ENCODE assay signal across 8 mouse cellular contexts in the genomic region with DNA sequence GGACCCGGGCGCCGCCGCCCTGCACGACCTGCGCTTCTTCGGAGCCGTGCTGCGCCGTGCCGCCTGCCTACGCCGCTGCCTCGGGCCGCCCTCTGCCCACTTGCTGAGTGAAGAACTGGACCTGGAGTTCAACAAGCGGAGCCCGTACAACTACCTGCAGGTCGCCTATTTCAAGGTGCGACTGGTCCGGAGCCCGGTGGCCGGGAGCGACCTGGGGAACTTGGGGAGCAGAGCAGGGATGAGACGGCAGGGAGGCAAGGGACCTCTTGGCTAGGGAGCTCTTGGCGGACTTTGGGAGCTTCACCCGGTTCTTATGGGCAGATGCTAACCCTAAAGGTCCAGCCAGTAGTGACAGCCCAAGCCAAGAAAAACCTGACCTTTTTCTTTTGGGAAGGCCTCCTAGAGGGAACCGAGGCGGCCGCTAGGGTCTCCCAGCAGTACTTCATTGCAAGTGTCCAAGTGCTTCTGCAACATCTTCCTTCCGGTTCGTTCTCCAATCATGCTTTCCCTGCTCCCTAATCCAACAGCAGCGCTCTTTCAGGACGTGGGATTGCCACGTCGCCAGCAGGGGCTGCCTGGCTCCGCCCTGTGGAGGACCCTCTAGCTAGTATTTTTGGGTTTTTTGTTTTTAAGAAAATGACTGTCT. TPM values are rescaled to one million over a fixed set of nuclear protein-coding genes. Genes with fewer than 3 reads are reported as not detected.
DNase-seq lines count a peak whose midpoint lies in the region; ATAC-seq and TF ChIP-seq lines count a peak whose summit lies in the region.

No protein-coding gene starts in this region.

- no peak for TF ChIP-seq EP300 in heart, adult 2 months (IDR thresholded peaks at IDR 0.05; ENCODE audit: insufficient read depth, low read depth, low read length)

- TF ChIP-seq CTCF in heart, adult 2 months (IDR thresholded peaks at IDR 0.05): peak; percentile 43

- H3K27ac ChIP-seq in heart, adult 2 months: peak overlapping the region; percentile 77
- H3K27ac ChIP-seq in limb, embryonic 14.5 days (replicated peaks; ENCODE audit: low read depth, low read length): peak overlapping the region; percentile 74
- H3K27ac ChIP-seq in midbrain, embryonic 13.5 days: peak overlapping the region; percentile 65

- DNase-seq in urinary bladder, postnatal 14 days (ENCODE audit: low spot score): peak; percentile 34
- DNase-seq in urinary bladder, postnatal 10 days (ENCODE audit: low spot score): no peak
- DNase-seq in embryo, embryonic 9.5 days (ENCODE audit: extremely low spot score): peak; percentile 74
- peak; percentile 53 to 62 for DNase-seq in heart, adult 2 months
- DNase-seq in kidney, adult 11 months: peak; percentile 40
- DNase-seq in limb, embryonic 14.5 days (ENCODE audit: low spot score): peak; percentile 87
- peak; percentile 58 for DNase-seq in telencephalon, adult 2 months (ENCODE audit: low read depth, low spot score)

- 1% methylated on average over 36 of the region's 36 CpGs for WGBS in heart, adult 2 months
- WGBS in limb, embryonic 14.5 days: under 1% methylated on average over 29 of the region's 36 CpGs
- WGBS in midbrain, embryonic 13.5 days: under 1% methylated on average over 36 of the region's 36 CpGs

- peak overlapping the region; percentile 95 for H3K9ac ChIP-seq in heart, adult 2 months (ENCODE audit: low read depth, low read length)
- peak overlapping the region; percentile 86 for H3K9ac ChIP-seq in limb, embryonic 14.5 days (ENCODE audit: low read depth, low read length, severe bottlenecking)
- H3K9ac ChIP-seq in midbrain, embryonic 13.5 days (replicated peaks): peak overlapping the region; percentile 85

- peaks cover 1% of the 10 kb centered on the region; the same call in 1 of the 2 replicates for H3K4me1 ChIP-seq in heart, adult 2 months (ENCODE audit: control insufficient read depth, insufficient read depth, low read length)
- H3K4me1 ChIP-seq in limb, embryonic 14.5 days (ENCODE audit: control insufficient read depth, insufficient read depth, low read length): peaks cover 8% of the 10 kb centered on the region
- H3K4me1 ChIP-seq in midbrain, embryonic 13.5 days (replicated peaks): peaks cover 19% of the 10 kb centered on the region

- 0 out of 2 replicates have a peak, but pooled peaks have one; percentile 39 for TF ChIP-seq POLR2A in heart, adult 2 months (IDR thresholded peaks at IDR 0.05; ENCODE audit: insufficient read depth, low read depth, low read length)
- TF ChIP-seq POLR2A in limb, embryonic 14.5 days (IDR thresholded peaks at IDR 0.05; ENCODE audit: borderline replicate concordance, extremely low read depth, insufficient read depth, insufficient read length): no peak

- peak overlapping the region; percentile 53 for H3K4me2 ChIP-seq in limb, embryonic 14.5 days (replicated peaks; ENCODE audit: low read depth, low read length, severe bottlenecking)
- peak overlapping the region; percentile 92 for H3K4me2 ChIP-seq in midbrain, embryonic 13.5 days (replicated peaks)

- ATAC-seq in limb, embryonic 14.5 days (ENCODE audit: low FRiP score, low read depth): peak; percentile 39
- peak; percentile 4; the same call in 1 of the 2 replicates for ATAC-seq in midbrain, embryonic 13.5 days

- peaks cover 1% of the 10 kb centered on the region; the same call in 1 of the 2 replicates for H3K79me2 ChIP-seq in heart, adult 2 months (replicated peaks; ENCODE audit: control insufficient read depth, insufficient read depth, low read length)

- H3K36me3 ChIP-seq in heart, adult 2 months (ENCODE audit: control insufficient read depth, insufficient read depth, low read length): no peaks in the 10 kb centered on the region
- peaks cover 31% of the 10 kb centered on the region for H3K36me3 ChIP-seq in limb, embryonic 14.5 days (ENCODE audit: control insufficient read depth, insufficient read depth, low read length)
- peaks cover 20% of the 10 kb centered on the region for H3K36me3 ChIP-seq in midbrain, embryonic 13.5 days

- intact Hi-C loops in heart, adult 2 months (cut with DNase I): no loop called here

- no peaks in the 10 kb centered on the region for H3K27me3 ChIP-seq in heart, adult 2 months (ENCODE audit: control insufficient read depth, insufficient read depth, low read length)
- no peaks in the 10 kb centered on the region for H3K27me3 ChIP-seq in limb, embryonic 14.5 days (ENCODE audit: control insufficient read depth, insufficient read depth, low read length)
- H3K27me3 ChIP-seq in midbrain, embryonic 13.5 days: no peaks in the 10 kb centered on the region

- H3K4me3 ChIP-seq in heart, adult 2 months: peak overlapping the region; percentile 98
- H3K4me3 ChIP-seq in limb, embryonic 14.5 days (replicated peaks; ENCODE audit: low read length): peak overlapping the region; percentile 96
- H3K4me3 ChIP-seq in midbrain, embryonic 13.5 days (replicated peaks): peak overlapping the region; percentile 81

- H3K9me3 ChIP-seq in limb, embryonic 14.5 days (ENCODE audit: control insufficient read depth, low read length): no peaks in the 10 kb centered on the region
- H3K9me3 ChIP-seq in midbrain, embryonic 13.5 days: no peaks in the 10 kb centered on the region

RNA-seq across cellular contexts. Expression of a gene that starts 0.7 kb away (rescaled TPM):
- total RNA-seq in heart, adult 2 months (2021): 10 to 100 TPM; 10.5 to 10.8 TPM
- polyA plus RNA-seq in heart, adult 2 months (2012; rRNA removed): 14.5 and 17.8 TPM in 2 replicates
- polyA plus RNA-seq in limb, embryonic 14.5 days (2012; rRNA removed): 162 and 200 TPM in 2 replicates
- 93.2 and 98.0 TPM in 2 replicates for polyA plus RNA-seq in limb, embryonic 14.5 days (2014; fragmentation: Nextera tagmentation; extraction: Ambion mirVana)
- 8.1 and 9.9 TPM in 2 replicates for polyA plus RNA-seq in midbrain, embryonic 13.5 days (2015; fragmentation: Nextera tagmentation; extraction: Ambion mirVana)

RNA-seq across cellular contexts. Expression of a gene that starts 0.9 kb away (rescaled TPM):
- 10 to 100 TPM; 17.7 to 24.8 TPM for total RNA-seq in heart, adult 2 months (2021)
- 6.4 and 11.2 TPM in 2 replicates for polyA plus RNA-seq in heart, adult 2 months (2012; rRNA removed)
- polyA plus RNA-seq in limb, embryonic 14.5 days (2012; rRNA removed): 17.2 and 17.6 TPM in 2 replicates
- polyA plus RNA-seq in limb, embryonic 14.5 days (2014; fragmentation: Nextera tagmentation; extraction: Ambion mirVana): 31.9 and 33.9 TPM in 2 replicates
- polyA plus RNA-seq in midbrain, embryonic 13.5 days (2015; fragmentation: Nextera tagmentation; extraction: Ambion mirVana): 30.2 and 34.4 TPM in 2 replicates

RNA-seq across cellular contexts. Expression of a gene that starts 15.4 kb away (rescaled TPM):
- total RNA-seq in heart, adult 2 months (2021): not detected
- polyA plus RNA-seq in heart, adult 2 months (2012; rRNA removed): 0.16 and 0.67 TPM in 2 replicates
- 0.11 and 0.19 TPM in 2 replicates for polyA plus RNA-seq in limb, embryonic 14.5 days (2012; rRNA removed)
- polyA plus RNA-seq in limb, embryonic 14.5 days (2014; fragmentation: Nextera tagmentation; extraction: Ambion mirVana): not detected in 2 replicates
- polyA plus RNA-seq in midbrain, embryonic 13.5 days (2015; fragmentation: Nextera tagmentation; extraction: Ambion mirVana): 0.34 and 0.36 TPM in 2 replicates

RNA-seq across cellular contexts. Expression of a gene that starts 21.8 kb away (rescaled TPM):
- total RNA-seq in heart, adult 2 months (2021): not detected
- 0.37 TPM in 1 of 2 replicates, not detected in the other for polyA plus RNA-seq in heart, adult 2 months (2012; rRNA removed)
- 0.38 and 0.59 TPM in 2 replicates for polyA plus RNA-seq in limb, embryonic 14.5 days (2012; rRNA removed)
- polyA plus RNA-seq in limb, embryonic 14.5 days (2014; fragmentation: Nextera tagmentation; extraction: Ambion mirVana): 0.10 and 0.91 TPM in 2 replicates
- 0.55 and 1.3 TPM in 2 replicates for polyA plus RNA-seq in midbrain, embryonic 13.5 days (2015; fragmentation: Nextera tagmentation; extraction: Ambion mirVana)

RNA-seq across cellular contexts. Expression of a gene that starts 38.3 kb away (rescaled TPM):
- total RNA-seq in heart, adult 2 months (2021): 10 to 100 TPM; 13.6 to 17.5 TPM
- 20.3 and 24.5 TPM in 2 replicates for polyA plus RNA-seq in heart, adult 2 months (2012; rRNA removed)
- polyA plus RNA-seq in limb, embryonic 14.5 days (2012; rRNA removed): 109 and 125 TPM in 2 replicates
- 211 and 245 TPM in 2 replicates for polyA plus RNA-seq in limb, embryonic 14.5 days (2014; fragmentation: Nextera tagmentation; extraction: Ambion mirVana)
- polyA plus RNA-seq in midbrain, embryonic 13.5 days (2015; fragmentation: Nextera tagmentation; extraction: Ambion mirVana): 227 and 237 TPM in 2 replicates
